Mouse (Mus musculus) heart, embryonic 13.5 days (tissue): ENCODE data around the gene Uqcrc1. TPM values are rescaled to one million over a fixed set of nuclear protein-coding genes. Genes with fewer than 3 reads are reported as not detected.

ENCODE experiments used
- ATAC-seq: fragments of 200-750 bp; cut with Nextera tagmentation; 2 replicates; pipeline ENCODE4 v1.8.0; 2017; ENCODE audit warnings: moderate TSS enrichment; ENCODE audit not compliant: insufficient number of reproducible peaks, low FRiP score, low TSS enrichment; ENCODE audit errors: extremely low read depth
- H3K27ac ChIP-seq: fragments of 300-500 bp; sonication (generic); replicated peaks from 2 replicates; pipeline ENCODE4 v1.5.1; 2015; ENCODE audit warnings: moderate library complexity, mild to moderate bottlenecking, inconsistent platforms
- H3K27me3 ChIP-seq: fragments of 300-500 bp; sonication (generic); replicated peaks from 2 replicates; pipeline ENCODE4 v1.6.1; 2015; ENCODE audit warnings: mild to moderate bottlenecking, inconsistent platforms
- H3K36me3 ChIP-seq: fragments of 300-500 bp; sonication (generic); 2 replicates; pipeline ENCODE4 v1.6.1; 2015; ENCODE audit warnings: mild to moderate bottlenecking, inconsistent platforms
- H3K4me1 ChIP-seq: fragments of 300-500 bp; sonication (generic); 2 replicates; pipeline ENCODE4 v1.6.1; 2015; ENCODE audit warnings: inconsistent platforms
- H3K4me2 ChIP-seq: fragments of 300-500 bp; sonication (generic); 2 replicates; pipeline ENCODE4 v1.6.1; 2015; ENCODE audit warnings: inconsistent platforms, mild to moderate bottlenecking, moderate library complexity
- H3K4me3 ChIP-seq: fragments of 300-500 bp; sonication (generic); 2 replicates; pipeline ENCODE4 v1.5.1; 2015; ENCODE audit warnings: moderate library complexity, mild to moderate bottlenecking, inconsistent platforms
- H3K9ac ChIP-seq: fragments of 300-500 bp; sonication (generic); 2 replicates; pipeline ENCODE4 v1.6.1; 2015; ENCODE audit warnings: inconsistent platforms, mild to moderate bottlenecking, moderate library complexity
- H3K9me3 ChIP-seq: fragments of 300-500 bp; sonication (generic); 2 replicates; pipeline ENCODE4 v1.6.1; 2016; ENCODE audit warnings: inconsistent platforms
- WGBS: fragments of 180-500 bp; shearing (Covaris S2); methylation state at CpG from one replicate; pipeline ENCODE4 v1.1.7; 2015; ENCODE audit warnings: mixed read lengths; 5-methylcytosine and 5-hydroxymethylcytosine counted together
- polyA plus RNA-seq: library from polyadenylated mRNA; unstranded; fragments of >200 nt; fragmentation: Nextera tagmentation; extraction: Ambion mirVana; gene quantifications from 2 replicates; pipeline ENCODE4 v1.2.1, GENCODE M21; 2015

Uqcrc1 gene
- polyA plus RNA-seq, 1 experiment from 2014 or later = 749 TPM

- Histone ChIP-seq H3K27me3 (peaks cover 33% of the 10 kb centered on the region), H3K36me3 (peaks cover 60% of the 10 kb centered on the region), H3K27ac (peak overlapping the region; percentile 78), H3K4me3 (no peak overlapping the region), H3K9ac (peak overlapping the region; percentile 67), H3K4me1 (peaks cover 36% of the 10 kb centered on the region), H3K9me3 (no peaks in the 10 kb centered on the region), H3K4me2 (no peak overlapping the region)
- ATAC-seq = peak; percentile 14; the same call in 1 of the 2 replicates
- 68% methylated on average over 9 of the region's 9 CpGs for WGBS
Measured at GRCm38 (mm10) chr9:108949967-108950728, 13.7 kb downstream of the Uqcrc1 start.

GRCm38 (mm10) chr9:108953081-108953636 lies 16.7 kb downstream of the Uqcrc1 start, which contains the start of gene Col7a1:
TSS of gene Col7a1 (plus strand) at chr9:108953586.
- H3K4me1 ChIP-seq = peaks cover 36% of the 10 kb centered on the region
- H3K27me3 ChIP-seq = peaks cover 59% of the 10 kb centered on the region
- WGBS = 8% methylated on average over 15 of the region's 15 CpGs
- no peak for ATAC-seq
- peak within 1 kb of the TSS; percentile 66 for H3K4me2 ChIP-seq
- H3K36me3 ChIP-seq = peaks cover 30% of the 10 kb centered on the region
- peak within 1 kb of the TSS; percentile 70 for H3K9ac ChIP-seq
- no peak within 1 kb of the TSS for H3K27ac ChIP-seq
- no peaks in the 10 kb centered on the region for H3K9me3 ChIP-seq
- peak within 1 kb of the TSS; percentile 43 for H3K4me3 ChIP-seq

GRCm38 (mm10) chr9:108955241-108955640 lies 18.8 kb downstream of the Uqcrc1 start:
- no peak for ATAC-seq
- WGBS = 80% methylated on average over 11 of the region's 11 CpGs

GRCm38 (mm10) chr9:108955846-108956245 lies 19.4 kb downstream of the Uqcrc1 start:
- peaks cover 68% of the 10 kb centered on the region for H3K27me3 ChIP-seq
- WGBS = 76% methylated on average over 11 of the region's 11 CpGs
- no peak for ATAC-seq

More at GRCm38 (mm10) chr9:108955241-108955640, 18.8 kb downstream of the Uqcrc1 start:
- H3K4me3 ChIP-seq = no peak overlapping the region
- no peaks in the 10 kb centered on the region for H3K9me3 ChIP-seq
- H3K9ac ChIP-seq = no peak overlapping the region
- peaks cover 64% of the 10 kb centered on the region for H3K27me3 ChIP-seq
- H3K4me2 ChIP-seq = no peak overlapping the region
- H3K4me1 ChIP-seq = peaks cover 17% of the 10 kb centered on the region
- H3K36me3 ChIP-seq = peaks cover 9% of the 10 kb centered on the region
- no peak overlapping the region for H3K27ac ChIP-seq

GRCm38 (mm10) chr9:108963577-108963976 lies 27.1 kb downstream of the Uqcrc1 start:
- Histone ChIP-seq H3K27me3 (peaks cover 5% of the 10 kb centered on the region), H3K4me2 (no peak overlapping the region), H3K4me1 (no peaks in the 10 kb centered on the region), H3K9ac (no peak overlapping the region), H3K36me3 (no peaks in the 10 kb centered on the region), H3K27ac (no peak overlapping the region), H3K9me3 (no peaks in the 10 kb centered on the region), H3K4me3 (no peak overlapping the region)
- WGBS = 61% methylated on average over 3 of the region's 3 CpGs
- no peak for ATAC-seq

More at GRCm38 (mm10) chr9:108955846-108956245, 19.4 kb downstream of the Uqcrc1 start:
- Histone ChIP-seq H3K9me3 (no peaks in the 10 kb centered on the region), H3K36me3 (peaks cover 3% of the 10 kb centered on the region), H3K27ac (no peak overlapping the region), H3K4me3 (no peak overlapping the region), H3K9ac (no peak overlapping the region), H3K4me1 (peaks cover 15% of the 10 kb centered on the region), H3K4me2 (no peak overlapping the region)

GRCm38 (mm10) chr9:108964338-108964737 lies 27.9 kb downstream of the Uqcrc1 start:
- Histone ChIP-seq H3K27ac (no peak overlapping the region), H3K27me3 (peaks cover 5% of the 10 kb centered on the region; the same call in 1 of the 2 replicates), H3K9me3 (no peaks in the 10 kb centered on the region), H3K4me1 (no peaks in the 10 kb centered on the region), H3K36me3 (no peaks in the 10 kb centered on the region), H3K4me2 (no peak overlapping the region), H3K4me3 (no peak overlapping the region), H3K9ac (no peak overlapping the region)
- no peak for ATAC-seq
- WGBS = 62% methylated on average over 6 of the region's 6 CpGs

GRCm38 (mm10) chr9:108970623-108971022 lies 34.2 kb downstream of the Uqcrc1 start:
- Histone ChIP-seq H3K27me3 (no peaks in the 10 kb centered on the region), H3K9ac (no peak overlapping the region), H3K36me3 (no peaks in the 10 kb centered on the region), H3K4me3 (no peak overlapping the region), H3K27ac (no peak overlapping the region), H3K9me3 (no peaks in the 10 kb centered on the region), H3K4me2 (no peak overlapping the region), H3K4me1 (no peaks in the 10 kb centered on the region)
- WGBS = 60% methylated on average over 8 of the region's 8 CpGs
- no peak for ATAC-seq

- no peak overlapping the region for H3K4me3 ChIP-seq
- H3K4me2 ChIP-seq = no peak overlapping the region
- H3K9ac ChIP-seq = no peak overlapping the region
- 76% methylated on average over 9 of the region's 9 CpGs for WGBS
- H3K27me3 ChIP-seq = no peaks in the 10 kb centered on the region
- no peak for ATAC-seq
- no peaks in the 10 kb centered on the region for H3K9me3 ChIP-seq
- H3K4me1 ChIP-seq = no peaks in the 10 kb centered on the region
- H3K36me3 ChIP-seq = no peaks in the 10 kb centered on the region
- no peak overlapping the region for H3K27ac ChIP-seq
Measured at GRCm38 (mm10) chr9:108976483-108976882, 40.0 kb downstream of the Uqcrc1 start.

GRCm38 (mm10) chr9:108977966-108978365 lies 41.5 kb downstream of the Uqcrc1 start:
- Histone ChIP-seq H3K27me3 (no peaks in the 10 kb centered on the region), H3K9me3 (no peaks in the 10 kb centered on the region), H3K36me3 (no peaks in the 10 kb centered on the region), H3K4me3 (no peak overlapping the region), H3K4me1 (no peaks in the 10 kb centered on the region), H3K9ac (no peak overlapping the region), H3K4me2 (no peak overlapping the region), H3K27ac (no peak overlapping the region)
- 67% methylated on average over 7 of the region's 7 CpGs for WGBS
- no peak for ATAC-seq

GRCm38 (mm10) chr9:108982498-108982897 lies 46.1 kb downstream of the Uqcrc1 start:
- no peak overlapping the region for H3K9ac ChIP-seq
- no peaks in the 10 kb centered on the region; the same call in 1 of the 2 replicates for H3K4me1 ChIP-seq
- no peak overlapping the region for H3K4me2 ChIP-seq
- WGBS = 75% methylated on average over 8 of the region's 8 CpGs
- H3K4me3 ChIP-seq = no peak overlapping the region
- H3K36me3 ChIP-seq = no peaks in the 10 kb centered on the region
- no peak overlapping the region for H3K27ac ChIP-seq
- H3K27me3 ChIP-seq = no peaks in the 10 kb centered on the region
- H3K9me3 ChIP-seq = no peaks in the 10 kb centered on the region
- no peak for ATAC-seq

- H3K4me2 ChIP-seq = no peak overlapping the region
- H3K27ac ChIP-seq = no peak overlapping the region
- H3K27me3 ChIP-seq = no peaks in the 10 kb centered on the region
- ATAC-seq = no peak
- H3K4me3 ChIP-seq = no peak overlapping the region
- WGBS = 62% methylated on average over 9 of the region's 9 CpGs
- no peaks in the 10 kb centered on the region for H3K36me3 ChIP-seq
- H3K4me1 ChIP-seq = peaks cover 7% of the 10 kb centered on the region
- H3K9ac ChIP-seq = no peak overlapping the region
- no peaks in the 10 kb centered on the region for H3K9me3 ChIP-seq
Measured at GRCm38 (mm10) chr9:108983209-108983608, 46.8 kb downstream of the Uqcrc1 start.
